Mouse (Mus musculus): ENCODE data around the gene Agr2. TPM values are rescaled to one million over a fixed set of nuclear protein-coding genes. Genes with fewer than 3 reads are reported as not detected.

Gene Agr2
- not detected for total RNA-seq (2023)

DNA sequence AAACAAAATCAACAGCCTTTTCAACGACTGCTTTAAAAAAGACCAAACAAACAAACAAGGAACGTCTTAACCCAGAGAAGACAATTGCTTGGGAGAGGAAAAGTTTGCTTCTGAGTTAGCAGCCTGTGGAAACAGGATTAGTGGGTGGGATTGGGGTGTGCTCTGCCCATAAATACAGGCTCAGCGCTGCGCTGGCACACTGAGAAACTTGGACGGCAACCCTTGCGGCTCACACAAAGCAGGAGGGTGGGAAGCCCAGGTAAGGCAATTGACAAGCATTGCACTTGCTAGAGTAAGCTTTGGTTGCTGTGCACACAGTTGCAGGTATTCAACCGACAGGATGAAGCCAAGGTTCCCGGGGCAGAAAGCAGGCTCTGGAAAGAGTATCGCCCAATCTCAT is at the start of gene Agr2:
Gene Agr2 (plus strand): TSS at position 197 of the 400 bp plus-strand sequence.

DNA sequence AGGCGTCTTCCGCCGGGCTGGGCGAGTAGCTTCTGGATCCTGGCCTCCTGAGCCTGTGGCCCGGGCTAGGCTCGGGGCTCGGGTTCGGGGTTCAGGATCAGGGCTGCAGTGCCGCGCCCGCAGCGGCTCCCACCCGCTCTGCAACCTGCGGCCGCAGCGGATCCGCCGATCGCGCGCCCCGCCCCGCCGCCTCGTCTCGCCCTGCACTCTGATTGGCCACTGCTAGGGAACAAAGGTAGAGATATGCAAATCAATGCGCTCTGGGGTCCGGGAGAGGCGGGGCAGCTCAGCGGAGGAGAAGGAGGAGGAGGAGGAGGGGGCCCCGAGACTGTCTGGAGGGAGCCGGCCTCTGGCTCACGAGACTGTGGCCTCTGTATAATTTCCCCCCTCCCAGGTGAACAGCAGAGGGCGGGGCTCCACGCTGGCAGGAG is 49.7 kb downstream of the Agr2 start, which contains the start of gene Tspan13:
Gene Tspan13 (minus strand): TSS at position 153 of the 431 bp plus-strand sequence.

Other genes starting within 250 kb of the Agr2 start
- not detected for gene Agr3, start 67.3 kb upstream of the Agr2 start, total RNA-seq (2023)
- gene Tspan13, start 49.6 kb downstream of the Agr2 start, total RNA-seq (2023): 100 to 1,000 TPM; 103 to 127 TPM
- 10 to 100 TPM; 34.4 to 40.8 TPM for gene Ankmy2, start 164.2 kb downstream of the Agr2 start, total RNA-seq (2023)
- gene Bzw2, start 165.2 kb downstream of the Agr2 start, total RNA-seq (2023): 100 to 1,000 TPM; 156 to 170 TPM